Mouse (Mus musculus): ENCODE measurements at regions not wholly inside any gene's neighbourhood (a gene's known extent, or its start where the extent isn't known, plus 50 kb on each side); places are given as distances from the start of the nearest gene placed in this dataset.

DNA sequence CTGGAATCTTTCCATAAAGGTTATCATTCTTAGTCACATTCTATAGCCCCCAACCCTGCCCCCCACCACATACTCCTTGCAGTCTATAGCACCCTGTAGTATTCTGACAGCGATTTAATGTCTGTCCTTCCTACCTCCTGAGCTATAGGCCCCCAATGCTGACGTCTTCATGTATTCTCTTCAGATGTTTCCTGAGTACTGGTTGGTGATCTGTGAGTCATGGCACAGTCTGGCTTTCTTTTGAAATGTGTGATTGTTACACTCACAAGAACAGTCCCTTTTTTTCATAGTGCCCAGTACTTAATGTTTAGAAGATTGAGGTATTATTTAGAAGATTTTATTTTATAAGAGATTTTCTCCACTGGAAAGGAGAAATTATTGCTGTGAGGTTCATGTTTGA, 634.6 kb upstream of the Zeb2 start:
- no peak for DNase-seq (ENCODE audit: low spot score)

DNA sequence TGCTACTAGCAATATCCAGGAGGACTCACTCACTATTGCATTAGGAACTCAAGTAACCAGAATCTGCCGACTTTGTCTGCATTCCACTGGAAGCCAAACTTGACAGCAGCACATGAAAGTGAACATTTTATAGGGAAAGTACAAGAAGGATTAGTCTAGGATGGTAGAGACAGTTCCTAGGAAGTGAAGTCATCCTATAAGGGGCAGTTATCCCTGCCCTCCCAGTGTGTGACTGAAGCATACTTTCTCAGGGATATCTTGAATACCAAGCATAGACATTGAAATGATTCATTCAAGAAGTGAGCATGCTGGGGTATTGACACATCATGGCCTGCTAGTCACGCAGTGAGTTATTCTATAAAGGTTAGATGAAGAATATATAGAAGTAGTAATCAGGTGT, 632.2 kb upstream of the Zeb2 start:
- DNase-seq (ENCODE audit: low spot score) = no peak

- no peak for DNase-seq (ENCODE audit: low spot score)
Measured at GRCm38 (mm10) chr2:45747263-45748236, 630.4 kb upstream of the Zeb2 start.

DNA sequence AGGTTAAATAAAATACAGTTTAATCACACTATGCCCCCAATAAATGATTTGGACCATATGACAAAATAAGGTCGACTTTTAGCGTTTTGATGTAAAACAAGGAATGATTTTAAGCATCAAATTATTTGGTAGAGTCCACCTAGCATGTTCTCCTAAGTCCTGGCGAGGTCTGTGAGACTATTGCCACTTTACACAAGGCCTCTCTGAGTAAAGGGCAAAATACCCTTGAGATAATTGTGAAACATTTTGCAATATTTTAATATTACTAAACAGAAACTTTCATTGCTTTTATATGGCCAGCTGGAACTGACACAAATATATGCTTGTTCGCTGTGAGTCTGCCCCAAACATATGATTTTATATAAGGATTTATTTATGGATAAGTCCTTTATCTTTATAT, 629.4 kb upstream of the Zeb2 start:
- DNase-seq (ENCODE audit: low spot score) = no peak

GRCm38 (mm10) chr2:45736278-45736677, 619.1 kb upstream of the Zeb2 start:
- no peak for DNase-seq (ENCODE audit: low spot score)

DNA sequence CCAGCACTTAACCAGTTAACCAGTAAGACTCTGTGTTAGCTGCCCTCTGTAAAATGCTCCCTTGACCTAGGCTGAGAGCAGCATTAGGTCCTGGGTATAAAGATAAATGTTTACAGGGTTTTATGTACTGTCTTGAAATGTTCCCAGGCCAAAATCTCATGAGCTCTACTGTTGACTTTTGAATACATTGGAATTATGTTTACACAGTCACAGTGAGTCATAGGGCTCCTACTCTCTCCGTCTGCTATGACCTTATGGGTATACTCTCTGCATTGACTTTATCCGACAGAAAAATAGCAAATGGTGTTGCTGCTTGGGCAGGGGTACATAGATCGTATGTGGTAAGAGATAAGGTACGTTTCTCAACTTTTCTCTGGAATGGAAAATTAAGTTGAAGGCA, 596.8 kb upstream of the Zeb2 start:
- DNase-seq (ENCODE audit: low spot score) = no peak

GRCm38 (mm10) chr2:45707026-45707425, 589.8 kb upstream of the Zeb2 start:
- no peak for DNase-seq (ENCODE audit: low spot score)

- no peak for DNase-seq (ENCODE audit: low spot score)
Measured at GRCm38 (mm10) chr2:45702511-45702910, 585.3 kb upstream of the Zeb2 start.

- DNase-seq (ENCODE audit: low spot score) = no peak
Measured at GRCm38 (mm10) chr2:45700578-45700977, 583.4 kb upstream of the Zeb2 start.

GRCm38 (mm10) chr2:45693291-45694020, 576.3 kb upstream of the Zeb2 start:
- DNase-seq (ENCODE audit: low spot score) = no peak

- DNase-seq (ENCODE audit: low spot score) = no peak
Measured at GRCm38 (mm10) chr2:45692819-45693218, 575.6 kb upstream of the Zeb2 start.

DNA sequence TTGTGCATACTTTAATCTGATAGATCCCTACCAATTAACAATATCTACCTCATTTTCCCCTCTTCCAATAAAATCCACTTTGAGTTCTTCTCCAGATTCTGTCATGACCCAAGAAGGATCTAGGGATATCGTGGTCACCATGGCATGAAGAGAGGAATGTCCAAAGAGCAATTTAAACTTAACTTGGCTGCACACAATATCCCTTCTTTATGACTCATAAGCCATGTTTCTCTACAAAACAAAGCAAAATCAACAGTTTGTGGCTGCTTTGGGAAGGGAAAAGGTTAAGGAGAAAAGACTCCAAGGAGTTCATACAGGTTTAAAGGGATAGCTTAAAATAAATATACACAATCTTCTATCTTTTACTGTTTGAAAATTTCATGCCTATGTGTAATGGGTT, 571.8 kb upstream of the Zeb2 start:
- DNase-seq (ENCODE audit: low spot score) = no peak

- DNase-seq (ENCODE audit: low spot score) = no peak
Measured at GRCm38 (mm10) chr2:45681251-45681650, 564.1 kb upstream of the Zeb2 start.

DNA sequence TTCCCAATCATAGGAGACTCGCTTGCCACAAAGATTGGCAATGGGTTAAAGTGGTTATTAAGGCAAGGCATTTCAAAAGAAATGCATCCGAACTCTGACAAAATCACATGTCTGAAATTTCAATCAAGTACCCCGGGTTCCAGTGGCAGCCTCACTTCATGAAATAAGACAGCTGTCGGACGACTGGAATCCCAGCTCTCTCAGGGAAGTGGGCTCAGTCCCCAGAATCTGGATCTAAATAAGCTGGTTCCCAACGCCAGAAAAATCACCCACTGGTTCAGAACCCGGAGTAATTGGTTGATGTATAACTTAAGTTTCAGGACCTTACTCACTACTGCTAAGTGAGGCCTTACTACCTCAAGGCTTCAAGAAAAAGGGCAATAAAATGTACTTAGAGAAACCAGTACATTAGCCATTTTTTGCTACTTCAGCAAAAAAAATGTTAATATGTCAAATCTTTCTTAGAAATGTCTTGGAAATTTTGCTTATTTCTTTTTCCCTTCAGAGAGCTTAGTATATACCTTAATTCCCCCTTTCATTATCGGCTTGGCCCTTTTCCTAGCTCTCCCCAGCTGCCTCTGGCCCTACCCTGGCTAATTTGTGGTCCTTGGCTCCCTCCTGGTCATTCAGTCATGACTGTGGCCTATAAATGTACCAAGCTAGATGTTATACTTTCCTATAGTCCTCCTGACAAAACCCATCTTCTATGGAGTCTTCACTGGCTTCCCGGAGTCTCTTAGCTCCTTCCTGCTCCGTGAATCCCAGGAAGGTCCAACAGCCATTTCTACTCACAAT, 562.1 kb upstream of the Zeb2 start:
- no peak for DNase-seq (ENCODE audit: low spot score)

GRCm38 (mm10) chr2:45678685-45679084, 561.5 kb upstream of the Zeb2 start:
- DNase-seq (ENCODE audit: low spot score) = no peak

DNA sequence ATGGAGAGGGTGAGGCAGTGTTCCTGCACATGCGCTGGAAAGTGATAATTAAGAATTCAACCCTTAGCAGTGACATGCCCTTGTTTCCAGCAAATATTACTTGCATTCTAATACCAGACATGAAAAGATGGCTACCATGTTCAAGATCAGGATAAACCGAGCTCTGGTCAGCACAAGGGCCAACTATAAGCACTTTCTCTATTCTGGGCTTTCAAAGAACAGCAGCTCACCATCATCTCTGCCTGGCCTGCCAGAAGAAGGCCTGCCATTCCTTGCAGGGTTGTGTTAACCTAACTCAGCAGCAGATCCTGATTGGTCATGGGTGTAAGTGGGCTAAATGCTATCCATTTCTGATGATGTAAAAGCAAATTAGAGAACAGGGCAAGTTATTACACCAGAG, 558.6 kb upstream of the Zeb2 start:
- no peak for DNase-seq (ENCODE audit: low spot score)

DNA sequence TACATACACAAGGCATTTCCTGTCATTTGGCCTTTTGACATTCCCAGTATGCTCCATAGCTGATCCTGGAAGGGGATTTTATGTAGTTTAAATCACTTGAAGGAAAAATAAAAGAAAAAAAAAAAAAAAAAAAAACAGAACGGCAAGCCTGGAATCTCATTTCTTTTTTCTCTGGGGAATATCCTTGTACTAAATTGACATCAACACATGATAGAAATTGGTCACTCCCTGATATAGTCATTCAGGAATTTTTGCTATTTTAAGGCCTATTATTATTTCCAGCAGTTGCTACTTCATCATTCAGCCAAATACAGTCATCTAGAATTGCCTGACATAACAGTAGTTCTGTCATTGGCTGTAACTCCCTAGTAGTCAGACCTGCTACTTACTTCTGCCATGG, 538.8 kb upstream of the Zeb2 start:
- no peak for DNase-seq (ENCODE audit: low spot score)

DNA sequence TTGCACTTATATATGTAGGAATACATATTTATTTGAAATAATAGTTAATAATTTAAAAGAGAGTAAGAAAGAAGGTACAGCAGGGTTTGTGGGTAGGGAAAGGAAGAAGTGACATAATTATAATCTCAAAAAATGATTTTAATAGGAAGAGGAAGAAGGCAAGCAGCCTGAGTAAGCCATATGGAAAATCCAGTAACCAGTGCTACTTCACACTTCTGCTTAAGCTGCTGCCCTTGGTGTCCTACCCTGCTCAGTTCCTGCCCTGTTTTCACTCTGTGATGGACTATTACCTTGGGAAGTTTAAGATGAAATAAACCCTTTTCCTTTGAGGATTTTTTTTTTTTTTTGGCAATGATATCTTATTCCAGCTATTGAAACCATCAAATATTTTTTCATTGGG, 537.5 kb upstream of the Zeb2 start:
- no peak for DNase-seq (ENCODE audit: low spot score)

DNA sequence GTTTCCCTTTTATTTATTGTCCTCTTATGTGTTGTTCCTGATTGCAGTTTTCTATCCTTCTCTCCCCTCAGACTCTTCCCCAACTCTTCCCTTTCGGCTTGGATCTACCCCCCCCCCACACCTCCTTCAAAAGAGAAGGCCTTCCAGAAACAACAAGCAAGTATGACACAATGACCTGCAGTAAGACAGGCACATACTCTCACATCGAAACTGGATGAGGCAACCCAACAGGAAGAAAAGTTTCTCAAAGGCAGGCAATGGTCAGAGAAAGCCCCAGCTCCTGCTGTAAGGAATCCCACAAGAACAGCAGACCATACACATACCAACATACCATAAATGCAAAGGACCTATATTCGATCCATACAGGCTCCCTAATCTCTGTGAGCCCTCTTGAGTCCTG, 535.8 kb upstream of the Zeb2 start:
- no peak for DNase-seq (ENCODE audit: low spot score)

- DNase-seq (ENCODE audit: low spot score) = no peak
Measured at GRCm38 (mm10) chr2:45650271-45650985, 533.2 kb upstream of the Zeb2 start.

DNA sequence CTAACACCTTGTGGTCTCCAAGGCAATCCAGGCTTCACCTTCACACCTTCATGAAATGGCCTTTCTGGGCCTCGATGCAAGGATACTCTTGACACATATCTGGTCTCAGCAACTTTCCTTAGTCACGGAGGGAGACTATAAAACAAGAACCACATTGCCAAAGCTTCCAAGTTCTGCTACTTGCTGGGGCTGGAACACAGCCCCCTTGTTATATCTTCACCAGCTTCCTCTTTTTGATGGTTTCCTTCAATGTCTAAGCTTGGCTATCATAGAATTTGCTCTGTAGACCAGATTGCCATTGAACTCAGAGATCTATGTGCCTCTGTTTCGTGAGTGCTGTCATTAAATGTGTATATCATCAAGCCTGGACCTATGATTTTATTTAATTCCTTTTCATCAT, 530.7 kb upstream of the Zeb2 start:
- no peak for DNase-seq (ENCODE audit: low spot score)

DNA sequence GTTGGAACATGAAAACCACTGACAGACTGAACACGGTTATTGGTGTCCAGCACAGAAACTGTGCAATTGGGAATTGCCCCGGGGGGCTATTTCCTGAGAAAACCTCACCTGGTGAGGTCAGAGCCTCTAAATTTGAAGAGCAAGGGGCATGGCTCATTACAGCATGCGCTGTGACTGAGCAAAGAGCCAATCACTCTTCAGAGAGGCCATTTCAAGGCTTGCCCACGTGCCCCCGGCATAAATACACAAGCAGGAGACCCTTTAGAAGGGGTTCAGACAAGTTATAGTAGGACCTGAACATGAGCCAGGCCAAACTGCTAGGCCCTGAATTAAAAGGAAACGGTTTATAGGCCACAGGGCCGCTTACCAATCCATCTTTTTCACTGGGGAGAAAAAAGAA, 512.9 kb upstream of the Zeb2 start:
- no peak for DNase-seq (ENCODE audit: low spot score)
